Comparison of ENCODE assay signal across 9 mouse cellular contexts in genomic region chr1:57423696-57424095, GRCm38 (mm10). TPM values are rescaled to one million over a fixed set of nuclear protein-coding genes. Genes with fewer than 3 reads are reported as not detected.
DNase-seq lines count a peak whose midpoint lies in the region; ATAC-seq and TF ChIP-seq lines count a peak whose summit lies in the region.
"Had no signal": no experiment of that assay in that cellular context is flagged by ENCODE, and none has a peak within 500 bp of the region (broad histone marks: within the 10 kb centered on the region; RNA-seq: fewer than 3 reads in every experiment).

No protein-coding gene starts in this region.

- peak; percentile 46; the same call in 1 of the 2 replicates for ATAC-seq in lung, embryonic 14.5 days (ENCODE audit: insufficient read depth)
- ATAC-seq in neural tube, embryonic 14.5 days (ENCODE audit: low read depth), result peak; percentile 78; the same call in 1 of the 2 replicates

- H3K9ac ChIP-seq in lung, embryonic 14.5 days, result no peak overlapping the region
- no peak overlapping the region for H3K9ac ChIP-seq in neural tube, embryonic 14.5 days (replicated peaks; ENCODE audit: low read depth, low read length)

- peak; percentile 26 for DNase-seq in heart, adult 8-10 months (ENCODE audit: low spot score)
- no peak for DNase-seq in heart, adult 18-20 months
- peak; percentile 87 for DNase-seq in lung, embryonic 14.5 days
- no peak for DNase-seq in lung, postnatal 14 days
- peak; percentile 90 for DNase-seq in brain, embryonic 14.5 days (ENCODE audit: low read depth)
- DNase-seq in urinary bladder, postnatal 25 days (ENCODE audit: low spot score), result no peak
- no peak for DNase-seq in right cerebral cortex, postnatal 25 days

- H3K4me2 ChIP-seq in lung, embryonic 14.5 days, result no peak overlapping the region
- H3K4me2 ChIP-seq in neural tube, embryonic 14.5 days (ENCODE audit: low read depth, low read length), result no peak overlapping the region

- no peaks in the 10 kb centered on the region for H3K9me3 ChIP-seq in lung, embryonic 14.5 days (ENCODE audit: low read depth, low read length)
- H3K9me3 ChIP-seq in neural tube, embryonic 14.5 days (ENCODE audit: control insufficient read depth, low read length), result no peaks in the 10 kb centered on the region

- TF ChIP-seq CTCF in lung, embryonic 14.5 days (IDR thresholded peaks at IDR 0.05; ENCODE audit: low read depth), result peak; percentile 77
- TF ChIP-seq CTCF in brain, embryonic 14.5 days (IDR thresholded peaks at IDR 0.05; ENCODE audit: borderline replicate concordance, extremely low read depth, insufficient read depth, insufficient read length), result peak; percentile 61; the same call in 1 of the 2 replicates

- no peaks in the 10 kb centered on the region for H3K4me1 ChIP-seq in lung, embryonic 14.5 days (ENCODE audit: insufficient read depth)
- H3K4me1 ChIP-seq in neural tube, embryonic 14.5 days (ENCODE audit: control insufficient read depth, insufficient read depth, low read length), result no peaks in the 10 kb centered on the region

- peaks cover 3% of the 10 kb centered on the region; the same call in 1 of the 2 replicates for H3K27me3 ChIP-seq in lung, embryonic 14.5 days (ENCODE audit: insufficient read depth, low read length)
- H3K27me3 ChIP-seq in neural tube, embryonic 14.5 days (ENCODE audit: control insufficient read depth, insufficient read depth, low read length), result no peaks in the 10 kb centered on the region

- H3K36me3 ChIP-seq in lung, embryonic 14.5 days (ENCODE audit: insufficient read depth), result no peaks in the 10 kb centered on the region
- no peaks in the 10 kb centered on the region for H3K36me3 ChIP-seq in neural tube, embryonic 14.5 days (ENCODE audit: control insufficient read depth, insufficient read depth, low read length)

- 3% methylated on average over 1 of the region's 1 CpGs for WGBS in lung, embryonic 14.5 days
- WGBS in neural tube, embryonic 14.5 days, result 13% methylated on average over 1 of the region's 1 CpGs

- H3K4me3 ChIP-seq in lung, embryonic 14.5 days (ENCODE audit: low read depth, low read length), result no peak overlapping the region
- H3K4me3 ChIP-seq in neural tube, embryonic 14.5 days (ENCODE audit: low read depth, low read length), result no peak overlapping the region

- H3K27ac ChIP-seq in lung, embryonic 14.5 days (ENCODE audit: low read depth), result no peak overlapping the region
- no peak overlapping the region for H3K27ac ChIP-seq in neural tube, embryonic 14.5 days (ENCODE audit: low read depth, low read length)
- H3K27ac ChIP-seq: macrophage had no signal

- no peak for TF ChIP-seq POLR2A in brain, embryonic 14.5 days (IDR thresholded peaks at IDR 0.05; ENCODE audit: borderline replicate concordance, extremely low read depth, insufficient read depth, insufficient read length, poor library complexity, severe bottlenecking)

RNA-seq across cellular contexts. Expression of gene Tyw5, which starts 16.8 kb away (rescaled TPM):
- 1 to 10 TPM; 3.3 to 4.8 (median 4.2) TPM for total RNA-seq in heart, adult 8-10 months (2022)
- 1 to 10 TPM; 5.1 to 5.8 TPM for total RNA-seq in heart, adult 18-20 months (2021)
- 27.3 and 30.2 TPM in 2 replicates for polyA plus RNA-seq in lung, embryonic 14.5 days (2014; fragmentation: Nextera tagmentation; extraction: Ambion mirVana)
- 19.3 and 21.5 TPM in 2 replicates for polyA plus RNA-seq in brain, embryonic 14.5 days (2012; rRNA removed)
- polyA plus RNA-seq in neural tube, embryonic 14.5 days (2014; fragmentation: Nextera tagmentation; extraction: Ambion mirVana), result 27.2 and 28.9 TPM in 2 replicates

RNA-seq across cellular contexts. Expression of gene Maip1, which starts 17.6 kb away (rescaled TPM):
- 10 to 100 TPM in 3 of 4 experiments, 1 to 10 TPM in 1; 10.0 to 11.9 (median 10.9) TPM for total RNA-seq in heart, adult 8-10 months (2022)
- 10 to 100 TPM; 10.3 to 11.3 TPM for total RNA-seq in heart, adult 18-20 months (2021)
- polyA plus RNA-seq in lung, embryonic 14.5 days (2014; fragmentation: Nextera tagmentation; extraction: Ambion mirVana), result 17.5 and 18.3 TPM in 2 replicates
- polyA plus RNA-seq in brain, embryonic 14.5 days (2012; rRNA removed), result 11.7 and 11.9 TPM in 2 replicates
- polyA plus RNA-seq in neural tube, embryonic 14.5 days (2014; fragmentation: Nextera tagmentation; extraction: Ambion mirVana), result 16.2 and 18.0 TPM in 2 replicates

RNA-seq across cellular contexts. Expression of gene 1700066M21Rik, which starts 46.3 kb away (rescaled TPM):
- total RNA-seq in heart, adult 8-10 months (2022), result 1 to 10 TPM; 2.3 to 3.3 (median 2.9) TPM
- 1 to 10 TPM; 2.8 to 3.2 TPM for total RNA-seq in heart, adult 18-20 months (2021)
- 15.8 and 16.5 TPM in 2 replicates for polyA plus RNA-seq in lung, embryonic 14.5 days (2014; fragmentation: Nextera tagmentation; extraction: Ambion mirVana)
- polyA plus RNA-seq in brain, embryonic 14.5 days (2012; rRNA removed), result 9.9 and 17.4 TPM in 2 replicates
- 25.2 and 26.3 TPM in 2 replicates for polyA plus RNA-seq in neural tube, embryonic 14.5 days (2014; fragmentation: Nextera tagmentation; extraction: Ambion mirVana)

Comparison
In these comparisons a context has a peak if more than half of its experiments do, and no peak if none do; other contexts are left out.
1. DNase-seq: peak in heart, adult 8-10 months (single experiment), lung, embryonic 14.5 days (single experiment) and brain, embryonic 14.5 days (single experiment); none in heart, adult 18-20 months (0 of 2), lung, postnatal 14 days (single experiment), urinary bladder, postnatal 25 days (single experiment) and right cerebral cortex, postnatal 25 days (single experiment).